Mouse (Mus musculus) small intestine, adult 2 months (tissue): ENCODE results near the gene Gm28539.

Experiments used
- CTCF ChIP-seq: fragments of 200-500 bp; IDR thresholded peaks from 2 replicates; pipeline ENCODE4 v1.5.1; 2012; ENCODE audit warnings: low read depth, mild to moderate bottlenecking, control low read depth, inconsistent platforms, low read length, moderate library complexity, mixed read lengths; ENCODE audit not compliant: insufficient replicate concordance, insufficient read length; ENCODE audit errors: extremely low read depth
- POLR2A ChIP-seq: fragments of 200-500 bp; IDR thresholded peaks from 2 replicates; pipeline ENCODE4 v1.6.1; 2012; ENCODE audit warnings: low read depth, mild to moderate bottlenecking, control low read depth, inconsistent platforms, low read length, moderate library complexity

DNA sequence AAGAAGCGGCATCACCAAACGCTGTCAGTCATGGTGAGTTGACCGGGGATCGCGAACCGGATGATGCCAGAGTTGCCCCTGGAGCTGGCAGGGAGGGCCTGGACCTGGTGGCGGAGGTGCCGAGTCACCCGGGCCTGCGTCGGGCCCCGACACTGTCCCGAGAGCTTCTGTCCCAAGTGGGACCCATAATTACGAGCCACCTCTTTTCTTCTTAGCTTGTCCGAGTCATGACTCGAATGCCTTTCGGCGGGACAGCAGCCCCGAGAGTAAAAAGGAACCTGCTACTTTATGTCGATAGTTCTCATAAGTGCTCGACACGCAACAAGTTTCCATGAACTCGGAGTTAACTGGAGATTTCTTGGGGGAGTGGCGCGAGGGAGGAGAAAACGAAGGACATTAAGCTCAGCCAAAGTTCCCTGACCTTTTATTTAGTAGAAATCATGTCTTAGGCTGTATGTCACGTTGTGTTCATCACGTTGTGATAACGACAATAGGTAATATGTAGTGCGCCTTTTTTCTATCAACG, 23.9 kb upstream of the Gm28539 start:
- TF ChIP-seq POLR2A (no peak), CTCF (no peak)
